Mouse (Mus musculus) hindbrain, postnatal 0 days (tissue): ENCODE measurements at regions not wholly inside any gene's neighbourhood (a gene's known extent, or its start where the extent isn't known, plus 50 kb on each side); places are given as distances from the start of the nearest gene placed in this dataset.

ENCODE experiments used
- ATAC-seq: fragments of 200-750 bp; cut with Nextera tagmentation; 2 replicates; pipeline ENCODE4 v1.8.0; 2017; ENCODE audit warnings: mild to moderate bottlenecking, moderate TSS enrichment, moderate library complexity
- DNase-seq: peaks from one replicate; pipeline ENCODE4 v3.0.0-alpha.2; 2015; ENCODE audit warnings: low spot score
- H3K27ac ChIP-seq: fragments of 300-500 bp; sonication (generic); 2 replicates; pipeline ENCODE4 v1.5.1; 2014; ENCODE audit warnings: mild to moderate bottlenecking
- H3K27me3 ChIP-seq: fragments of 300-500 bp; sonication (generic); 2 replicates; pipeline ENCODE4 v1.6.1; 2014; ENCODE audit warnings: low read length, mixed read lengths; ENCODE audit not compliant: insufficient read depth
- H3K36me3 ChIP-seq: fragments of 300-500 bp; sonication (generic); 2 replicates; pipeline ENCODE4 v1.6.1; 2014; ENCODE audit warnings: low read length, mixed read lengths; ENCODE audit not compliant: insufficient read depth
- H3K4me1 ChIP-seq: fragments of 300-500 bp; sonication (generic); 2 replicates; pipeline ENCODE4 v1.6.1; 2014; ENCODE audit warnings: antibody characterized with exemption, low read length, mixed read lengths; ENCODE audit not compliant: insufficient read depth
- H3K4me2 ChIP-seq: fragments of 300-500 bp; sonication (generic); 2 replicates; pipeline ENCODE4 v1.6.1; 2014; ENCODE audit warnings: low read depth, mild to moderate bottlenecking, low read length, moderate library complexity, mixed read lengths
- H3K4me3 ChIP-seq: fragments of 300-500 bp; sonication (generic); 2 replicates; pipeline ENCODE4 v1.5.1; 2014; ENCODE audit warnings: low read length
- H3K9ac ChIP-seq: fragments of 300-500 bp; sonication (generic); replicated peaks from 2 replicates; pipeline ENCODE4 v1.6.1; 2014; ENCODE audit warnings: mild to moderate bottlenecking, low read length, moderate library complexity, mixed read lengths
- H3K9me3 ChIP-seq: fragments of 300-500 bp; sonication (generic); 2 replicates; pipeline ENCODE4 v1.6.1; 2016; ENCODE audit warnings: low read length, mixed read lengths
- CTCF ChIP-seq: IDR thresholded peaks from 2 replicates; pipeline ENCODE4 v1.5.1; 2016; ENCODE audit warnings: antibody characterized with exemption, control low read depth, low read depth
- WGBS: fragments of 180-500 bp; shearing (Covaris S2); extraction: QIAGEN DNeasy Blood & Tissue Kit; methylation state at CpG from one replicate; pipeline ENCODE4 v1.1.7; 2014; 5-methylcytosine and 5-hydroxymethylcytosine counted together

- Histone ChIP-seq H3K27ac (no peak overlapping the region), H3K36me3 (no peaks in the 10 kb centered on the region), H3K4me2 (no peak overlapping the region), H3K27me3 (no peaks in the 10 kb centered on the region), H3K9me3 (no peaks in the 10 kb centered on the region), H3K4me3 (no peak overlapping the region), H3K4me1 (no peaks in the 10 kb centered on the region), H3K9ac (no peak overlapping the region)
- no peak for TF ChIP-seq CTCF
- 46% methylated on average over 10 of the region's 10 CpGs for WGBS
- ATAC-seq (no peak), DNase-seq (no peak)
Measured at GRCm38 (mm10) chr13:52726043-52726442, 143.1 kb downstream of the Syk start.

DNA sequence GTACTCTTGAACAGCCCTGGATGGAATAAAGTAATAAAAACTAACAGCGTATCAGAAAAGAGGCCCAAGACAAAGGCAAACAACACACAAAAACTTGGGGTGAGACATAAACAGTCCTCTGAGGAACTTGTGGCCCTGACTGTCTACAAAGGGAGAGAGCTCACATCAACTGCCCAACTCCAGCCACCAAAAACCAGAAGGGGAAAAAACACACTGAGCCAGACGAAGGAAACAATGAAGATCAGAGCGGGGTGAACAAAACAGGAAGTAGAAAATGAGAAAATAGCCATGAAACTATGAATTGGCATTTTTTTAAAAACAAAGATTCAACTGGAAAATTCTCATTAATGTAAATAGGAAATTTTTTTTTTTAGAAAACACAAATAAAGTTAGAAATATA is 143.6 kb downstream of the Syk start:
- Histone ChIP-seq H3K4me1 (no peaks in the 10 kb centered on the region), H3K4me3 (no peak overlapping the region), H3K9ac (no peak overlapping the region), H3K27ac (no peak overlapping the region), H3K27me3 (no peaks in the 10 kb centered on the region), H3K36me3 (no peaks in the 10 kb centered on the region), H3K9me3 (no peaks in the 10 kb centered on the region), H3K4me2 (no peak overlapping the region)
- 74% methylated on average over 3 of the region's 3 CpGs for WGBS
- no peak for DNase-seq
- TF ChIP-seq CTCF, result no peak
- no peak for ATAC-seq

DNA sequence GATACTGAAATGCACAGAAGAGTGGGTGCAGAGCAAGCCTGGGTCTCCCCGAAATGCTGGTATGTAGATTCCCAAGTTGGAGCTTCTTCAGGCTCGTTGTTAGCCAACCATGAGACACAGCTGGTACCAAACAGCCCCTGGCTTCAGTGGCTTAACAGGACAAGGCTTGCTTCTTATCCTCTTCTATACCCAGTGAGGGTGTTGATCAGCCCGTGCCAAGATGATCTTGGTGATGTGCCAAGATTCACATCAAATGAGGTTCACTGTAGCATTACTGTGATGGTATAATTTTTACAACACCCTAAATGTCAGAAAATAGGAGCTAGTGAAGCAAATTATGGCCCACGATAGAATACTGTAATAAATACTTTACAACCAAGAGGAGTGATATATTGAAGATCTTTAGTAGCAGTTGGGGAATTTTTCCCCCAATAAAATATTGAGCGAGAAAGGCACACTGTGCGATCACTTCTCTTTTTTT is 152.5 kb downstream of the Syk start:
- ATAC-seq, result peak; percentile 66
- peaks cover 5% of the 10 kb centered on the region; the same call in 1 of the 2 replicates for H3K4me1 ChIP-seq
- no peak for TF ChIP-seq CTCF
- H3K27ac ChIP-seq, result no peak overlapping the region
- no peak overlapping the region for H3K4me3 ChIP-seq
- no peaks in the 10 kb centered on the region for H3K36me3 ChIP-seq
- peak; percentile 76 for DNase-seq
- H3K9ac ChIP-seq, result no peak overlapping the region
- H3K9me3 ChIP-seq, result no peaks in the 10 kb centered on the region
- 40% methylated on average over 6 of the region's 6 CpGs for WGBS
- H3K4me2 ChIP-seq, result 0 out of 2 replicates have a peak overlapping the region, but pooled peaks have one; percentile 4
- no peaks in the 10 kb centered on the region for H3K27me3 ChIP-seq

- peak; percentile 35; the same call in 1 of the 2 replicates for ATAC-seq
- Histone ChIP-seq H3K27ac (peak overlapping the region; percentile 37; the same call in 1 of the 2 replicates), H3K36me3 (no peaks in the 10 kb centered on the region), H3K9ac (no peak overlapping the region), H3K4me3 (no peak overlapping the region), H3K4me1 (peaks cover 5% of the 10 kb centered on the region; the same call in 1 of the 2 replicates), H3K27me3 (no peaks in the 10 kb centered on the region), H3K4me2 (0 out of 2 replicates have a peak overlapping the region, but pooled peaks have one; percentile 4), H3K9me3 (no peaks in the 10 kb centered on the region)
- TF ChIP-seq CTCF, result no peak
- 35% methylated on average over 19 of the region's 19 CpGs for WGBS
- DNase-seq, result peak; percentile 55
Measured at GRCm38 (mm10) chr13:52735934-52736523, 153.1 kb downstream of the Syk start.

- DNase-seq (no peak), ATAC-seq (no peak)
- Histone ChIP-seq H3K4me1 (peaks cover 5% of the 10 kb centered on the region; the same call in 1 of the 2 replicates), H3K36me3 (no peaks in the 10 kb centered on the region), H3K9ac (no peak overlapping the region), H3K9me3 (no peaks in the 10 kb centered on the region), H3K27me3 (no peaks in the 10 kb centered on the region), H3K4me3 (no peak overlapping the region), H3K27ac (no peak overlapping the region), H3K4me2 (no peak overlapping the region)
- WGBS, result 55% methylated on average over 9 of the region's 9 CpGs
- no peak for TF ChIP-seq CTCF
Measured at GRCm38 (mm10) chr13:52738095-52738660, 155.2 kb downstream of the Syk start.

- Histone ChIP-seq H3K9me3 (no peaks in the 10 kb centered on the region), H3K27ac (no peak overlapping the region), H3K4me2 (no peak overlapping the region), H3K27me3 (no peaks in the 10 kb centered on the region), H3K36me3 (no peaks in the 10 kb centered on the region), H3K4me1 (no peaks in the 10 kb centered on the region), H3K9ac (no peak overlapping the region), H3K4me3 (no peak overlapping the region)
- 72% methylated on average over 4 of the region's 4 CpGs for WGBS
- no peak for ATAC-seq
- TF ChIP-seq CTCF, result no peak
- DNase-seq, result no peak
Measured at GRCm38 (mm10) chr13:52741371-52741770, 158.4 kb downstream of the Syk start.

DNA sequence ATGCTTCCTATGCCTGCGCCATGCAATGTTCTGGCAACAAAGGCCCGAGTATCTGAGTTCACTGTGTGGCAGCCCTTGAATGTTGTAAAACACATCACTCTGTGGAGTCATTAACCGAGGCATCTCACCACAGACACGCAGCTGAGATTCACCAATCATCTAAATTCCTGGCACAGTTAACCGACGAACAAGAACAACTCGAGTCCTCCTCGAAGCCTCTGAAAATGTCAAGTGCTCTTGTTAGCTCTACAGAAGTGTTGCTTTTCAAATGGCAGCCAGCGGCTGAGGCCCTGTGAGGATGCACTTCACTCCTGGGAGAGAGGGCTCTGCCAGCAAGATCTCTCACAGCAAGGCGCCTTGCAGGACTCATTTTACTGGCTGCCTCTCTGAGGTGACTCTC is 173.0 kb downstream of the Syk start:
- DNase-seq, result peak; percentile 28
- no peak for TF ChIP-seq CTCF
- Histone ChIP-seq H3K4me3 (no peak overlapping the region), H3K27me3 (no peaks in the 10 kb centered on the region), H3K9ac (no peak overlapping the region), H3K4me2 (no peak overlapping the region), H3K27ac (no peak overlapping the region), H3K4me1 (no peaks in the 10 kb centered on the region), H3K36me3 (no peaks in the 10 kb centered on the region), H3K9me3 (no peaks in the 10 kb centered on the region)
- 45% methylated on average over 10 of the region's 10 CpGs for WGBS
- no peak for ATAC-seq
